Mouse (Mus musculus) MEL (cell line): ENCODE results near the gene Kcnk3. TPM values are rescaled to one million over a fixed set of nuclear protein-coding genes. Genes with fewer than 3 reads are reported as not detected.

Experiments used
- DNase-seq: peaks from one replicate; pipeline ENCODE4 v3.0.0; 2011; ENCODE audit warnings: low read depth, low spot score
- H3K27ac ChIP-seq: 2 replicates; pipeline ENCODE4 v1.5.1; 2012; ENCODE audit warnings: low read depth, mild to moderate bottlenecking, control low read depth, low read length, moderate library complexity; ENCODE audit not compliant: control insufficient read depth
- H3K27me3 ChIP-seq, 2 experiments: fragments of 150-350 bp in 1 of 2; sonication (generic) in 1 of 2; 2 replicates each; pipeline ENCODE4 v1.6.1; 2012; ENCODE audit warnings: low read length in 2 of 2, mild to moderate bottlenecking in 2 of 2, improper control_type of control experiment in 1 of 2, moderate library complexity in 1 of 2; ENCODE audit not compliant: insufficient read depth in 2 of 2, control insufficient read depth in 1 of 2
- H3K36me3 ChIP-seq, 2 experiments: 2 replicates each; pipeline ENCODE4 v1.6.1; 2012 to 2014; ENCODE audit warnings: low read length in 2 of 2, improper control_type of control experiment in 1 of 2, inconsistent platforms in 1 of 2, mild to moderate bottlenecking in 1 of 2; ENCODE audit not compliant: insufficient read depth in 2 of 2, control insufficient read depth in 1 of 2
- H3K4me1 ChIP-seq, 2 experiments: fragments of 150-350 bp in 1 of 2; sonication (generic) in 1 of 2; 2 replicates each; pipeline ENCODE4 v1.6.1; 2012; ENCODE audit warnings: low read length in 2 of 2, improper control_type of control experiment in 1 of 2, mild to moderate bottlenecking in 1 of 2; ENCODE audit not compliant: insufficient read depth in 2 of 2, control insufficient read depth in 1 of 2
- H3K4me3 ChIP-seq, 2 experiments: fragments of 150-350 bp in 1 of 2; sonication (generic) in 1 of 2; 2 replicates each; pipeline ENCODE4 v1.5.1; 2012; ENCODE audit warnings: low read depth in 2 of 2, low read length in 2 of 2, mild to moderate bottlenecking in 2 of 2, moderate library complexity in 2 of 2, control low read depth in 1 of 2, improper control_type of control experiment in 1 of 2; ENCODE audit not compliant: control insufficient read depth in 1 of 2, insufficient read depth in 1 of 2
- H3K79me2 ChIP-seq: 2 replicates; pipeline ENCODE4 v1.6.1; 2012; ENCODE audit warnings: mild to moderate bottlenecking, low read length, moderate library complexity; ENCODE audit not compliant: control insufficient read depth, poor library complexity, insufficient read depth
- H3K9ac ChIP-seq: 2 replicates; pipeline ENCODE4 v1.6.1; 2012; ENCODE audit warnings: low read depth, mild to moderate bottlenecking, control low read depth, low read length, moderate library complexity; ENCODE audit not compliant: control insufficient read depth, poor library complexity, severe bottlenecking
- H3K9me3 ChIP-seq: fragments of 150-350 bp; sonication (generic); replicated peaks from 2 replicates; pipeline ENCODE4 v1.6.1; 2012; ENCODE audit warnings: mild to moderate bottlenecking, low read length, improper control_type of control experiment, moderate library complexity; ENCODE audit not compliant: insufficient read depth
- CHD2 ChIP-seq: IDR thresholded peaks from 2 replicates; pipeline ENCODE4 v1.6.1; 2011; ENCODE audit warnings: low read length, improper control_type of control experiment
- CTCF ChIP-seq, 3 experiments: IDR thresholded peaks in 2 of 3; conservative IDR thresholded peaks in 1 of 3; 2 replicates each; pipeline ENCODE4 v1.5.1; 2011 to 2012; ENCODE audit warnings: low read length in 3 of 3, low read depth in 2 of 3, mild to moderate bottlenecking in 2 of 3, improper control_type of control experiment in 1 of 3, inconsistent platforms in 1 of 3, mixed read lengths in 1 of 3, moderate library complexity in 1 of 3; ENCODE audit not compliant: control insufficient read depth in 1 of 3, insufficient read depth in 1 of 3, poor library complexity in 1 of 3, severe bottlenecking in 1 of 3
- ELF1 ChIP-seq: IDR thresholded peaks from 2 replicates; pipeline ENCODE4 v1.6.1; 2014; ENCODE audit warnings: low read depth, mild to moderate bottlenecking, inconsistent platforms, low read length, improper control_type of control experiment, moderate library complexity
- EP300 ChIP-seq, 2 experiments: IDR thresholded peaks; 2 replicates each; pipeline ENCODE4 v1.6.1; 2011; ENCODE audit warnings: improper control_type of control experiment in 2 of 2, low read length in 2 of 2, low read depth in 1 of 2, mild to moderate bottlenecking in 1 of 2
- ETS1 ChIP-seq: IDR thresholded peaks from 2 replicates; pipeline ENCODE4 v1.6.1; 2012; ENCODE audit warnings: low read depth, mild to moderate bottlenecking, inconsistent platforms, low read length, improper control_type of control experiment, moderate library complexity
- GABPA ChIP-seq: IDR thresholded peaks from 2 replicates; pipeline ENCODE4 v1.6.1; 2012; ENCODE audit warnings: low read depth, mild to moderate bottlenecking, inconsistent platforms, low read length, improper control_type of control experiment, moderate library complexity
- MAFK ChIP-seq: IDR thresholded peaks from 2 replicates; pipeline ENCODE4 v1.6.1; 2011; ENCODE audit warnings: low read depth, mild to moderate bottlenecking, low read length, improper control_type of control experiment, borderline replicate concordance
- MAX ChIP-seq: IDR thresholded peaks from 2 replicates; pipeline ENCODE4 v1.6.1; 2011; ENCODE audit warnings: low read length, improper control_type of control experiment
- MYB ChIP-seq: IDR thresholded peaks from 2 replicates; pipeline ENCODE4 v1.6.1; 2011; ENCODE audit warnings: mild to moderate bottlenecking, low read depth, low read length, improper control_type of control experiment
- MYC ChIP-seq: IDR thresholded peaks from 2 replicates; pipeline ENCODE4 v1.6.1; 2011; ENCODE audit warnings: low read depth, mild to moderate bottlenecking, low read length, improper control_type of control experiment, moderate library complexity
- NELFE ChIP-seq: IDR thresholded peaks from 2 replicates; pipeline ENCODE4 v1.6.1; 2011; ENCODE audit warnings: low read depth, low read length, improper control_type of control experiment
- NRF1 ChIP-seq: IDR thresholded peaks from 2 replicates; pipeline ENCODE4 v1.6.1; 2014; ENCODE audit warnings: low read depth, mild to moderate bottlenecking, inconsistent platforms, low read length, improper control_type of control experiment, moderate library complexity; ENCODE audit not compliant: poor library complexity, insufficient read depth, severe bottlenecking
- POLR2A ChIP-seq, 2 experiments: IDR thresholded peaks; 2 replicates each; pipeline ENCODE4 v1.6.1; 2011 to 2012; ENCODE audit warnings: low read length in 2 of 2, mild to moderate bottlenecking in 2 of 2, control low read depth in 1 of 2, improper control_type of control experiment in 1 of 2, low read depth in 1 of 2, moderate library complexity in 1 of 2; ENCODE audit not compliant: control insufficient read depth in 1 of 2, insufficient read depth in 1 of 2, poor library complexity in 1 of 2
- POLR2AphosphoS5 ChIP-seq: IDR thresholded peaks from 2 replicates; pipeline ENCODE4 v1.6.1; 2012; ENCODE audit warnings: low read depth, borderline replicate concordance, mild to moderate bottlenecking, inconsistent platforms, low read length, moderate library complexity, mixed read lengths
- RCOR1 ChIP-seq: IDR thresholded peaks from 2 replicates; pipeline ENCODE4 v1.6.1; 2012; ENCODE audit warnings: low read depth, mild to moderate bottlenecking, inconsistent platforms, low read length, improper control_type of control experiment
- SIN3A ChIP-seq: IDR thresholded peaks from 2 replicates; pipeline ENCODE4 v1.6.1; 2012; ENCODE audit warnings: low read length, improper control_type of control experiment, inconsistent platforms
- SMC3 ChIP-seq: IDR thresholded peaks from 2 replicates; pipeline ENCODE4 v1.6.1; 2011; ENCODE audit warnings: low read depth, low read length, improper control_type of control experiment
- TAL1 ChIP-seq: IDR thresholded peaks from 2 replicates; pipeline ENCODE4 v1.6.1; 2012; ENCODE audit warnings: mild to moderate bottlenecking, inconsistent platforms, low read length, moderate library complexity, mixed read lengths
- TBP ChIP-seq: IDR thresholded peaks from 2 replicates; pipeline ENCODE4 v1.8.0; 2011; ENCODE audit warnings: low read depth, low read length, improper control_type of control experiment
- UBTF ChIP-seq: IDR thresholded peaks from 2 replicates; pipeline ENCODE4 v1.6.1; 2012; ENCODE audit warnings: low read depth, mild to moderate bottlenecking, inconsistent platforms, low read length, improper control_type of control experiment, moderate library complexity, borderline replicate concordance; ENCODE audit not compliant: insufficient read depth
- USF1 ChIP-seq: IDR thresholded peaks from 2 replicates; pipeline ENCODE4 v1.6.1; 2014; ENCODE audit warnings: low read depth, mild to moderate bottlenecking, inconsistent platforms, low read length, improper control_type of control experiment, moderate library complexity
- ZC3H11A ChIP-seq: IDR thresholded peaks from 2 replicates; pipeline ENCODE4 v1.6.1; 2012; ENCODE audit warnings: low read depth, mild to moderate bottlenecking, inconsistent platforms, low read length, improper control_type of control experiment
- ZMIZ1 ChIP-seq: IDR thresholded peaks from 2 replicates; pipeline ENCODE4 v1.6.1; 2012; ENCODE audit warnings: low read depth, mild to moderate bottlenecking, inconsistent platforms, low read length, improper control_type of control experiment, moderate library complexity
- polyA plus RNA-seq, 2 experiments: library from polyadenylated mRNA; stranded (reverse) in 1 of 2; unstranded in 1 of 2; fragments of >175 nt in 1 of 2; fragments of >200 nt in 1 of 2; gene quantifications; 2 replicates each; pipeline versions ENCODE4 v1.2.1 to v1.2.4; 2012; ENCODE audit warnings: low replicate concordance in 2 of 2, low read depth in 1 of 2; ENCODE audit not compliant: insufficient read length in 2 of 2, insufficient read depth in 1 of 2, missing spikeins in 1 of 2
- total RNA-seq: library from RNA; depleted of rRNA; stranded (reverse); fragments of 300-350 nt; gene quantifications from 2 replicates; pipeline ENCODE4 v1.2.3, GENCODE M21; 2012

Gene Kcnk3
- total and polyA plus RNA-seq, 3 experiments, result not detected

DNA sequence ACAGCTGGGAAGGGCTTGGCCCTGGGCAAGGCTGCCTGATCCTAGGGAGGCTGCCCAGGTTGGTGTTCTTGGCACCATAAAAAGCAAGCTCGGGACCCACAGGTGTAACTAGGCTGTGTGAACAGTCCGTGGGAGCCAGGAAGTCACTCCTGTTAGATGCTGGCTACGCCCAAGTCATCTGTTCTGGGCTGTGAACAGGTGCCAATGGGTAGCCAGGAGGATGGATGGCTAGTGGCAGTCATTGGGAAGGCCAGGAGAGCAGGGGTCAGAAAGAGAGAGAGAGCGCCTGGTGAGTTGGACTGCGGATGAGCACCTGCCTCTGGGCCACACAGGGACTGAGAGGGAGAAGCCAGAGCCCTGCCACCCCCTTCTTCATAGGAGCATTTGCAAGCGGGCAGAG is 17.7 kb downstream of the Kcnk3 start:
- no peak overlapping the region for H3K9ac ChIP-seq
- no peaks in the 10 kb centered on the region for H3K9me3 ChIP-seq
- no peak overlapping the region for H3K27ac ChIP-seq
- no peaks in the 10 kb centered on the region for H3K4me1 ChIP-seq
- no peak for DNase-seq
- H3K27me3 ChIP-seq, result peaks cover 18 to 32% of the 10 kb centered on the region in 2 experiments
- no peaks in the 10 kb centered on the region for H3K79me2 ChIP-seq
- TF ChIP-seq NRF1 (no peak), USF1 (no peak), GABPA (no peak), NELFE (no peak), POLR2A (IDR thresholded peaks at IDR 0.05; ENCODE audit: control insufficient read depth in 1 of 2, insufficient read depth in 1 of 2, low read depth in 1 of 2, low read length in 2 of 2, poor library complexity in 1 of 2) (no peak), MAX (no peak), ZMIZ1 (no peak), MYB (no peak), EP300 (IDR thresholded peaks at IDR 0.05; ENCODE audit: low read depth in 1 of 2, low read length in 2 of 2) (no peak), RCOR1 (no peak), CHD2 (no peak), TBP (no peak), ELF1 (no peak), CTCF (IDR thresholded peaks at IDR 0.05 in 2 of 3, conservative IDR thresholded peaks at IDR 0.05 in 1 of 3; ENCODE audit: control insufficient read depth in 1 of 3, insufficient read depth in 1 of 3, low read depth in 2 of 3, low read length in 3 of 3, poor library complexity in 1 of 3, severe bottlenecking in 1 of 3) (no peak), ZC3H11A (no peak), POLR2AphosphoS5 (no peak), MAFK (no peak), SIN3A (no peak), UBTF (no peak)
- TF ChIP-seq, all 39 proteins: peak for 0
- Histone ChIP-seq H3K4me3 (no peak overlapping the region), H3K36me3 (no peaks in the 10 kb centered on the region)

DNA sequence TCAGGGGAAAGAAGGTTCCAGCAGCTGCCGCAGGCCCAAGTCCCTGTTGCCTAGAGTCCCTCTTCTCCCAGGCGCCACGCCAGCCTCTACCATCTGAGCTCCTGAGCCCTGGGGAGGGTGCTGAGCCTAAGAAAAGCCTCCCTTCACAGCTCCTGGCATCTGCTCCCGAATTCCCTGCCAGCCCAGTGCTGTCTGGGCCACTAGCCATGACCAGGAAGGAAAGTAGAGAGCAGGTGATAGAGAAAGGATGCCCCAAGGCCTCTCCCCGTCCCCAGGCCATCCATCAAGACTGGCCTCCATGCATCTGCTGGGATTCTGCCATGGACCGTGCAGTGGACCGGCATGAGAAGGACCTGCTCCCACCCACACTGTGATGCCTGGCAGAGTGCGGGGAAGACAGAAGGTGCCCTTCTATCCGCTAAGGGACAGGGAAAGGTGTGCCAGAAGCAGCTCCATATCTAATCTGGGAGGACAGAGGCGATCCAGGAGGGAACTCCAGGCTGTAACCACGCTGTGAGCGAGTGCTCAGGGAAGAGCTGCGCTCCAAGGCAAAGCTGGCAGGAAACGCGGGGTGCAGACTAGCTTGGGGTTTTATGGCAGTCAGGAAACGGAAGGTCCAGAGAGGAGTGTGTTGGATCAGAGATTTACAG is 18.6 kb downstream of the Kcnk3 start:
- DNase-seq, result no peak
- TF ChIP-seq ZC3H11A, result no peak
- no peak for TF ChIP-seq TBP
- TF ChIP-seq ETS1, result no peak
- no peak for TF ChIP-seq MAFK
- no peak for TF ChIP-seq SIN3A
- TF ChIP-seq EP300 (IDR thresholded peaks at IDR 0.05; ENCODE audit: low read depth in 1 of 2, low read length in 2 of 2), result no peak
- TF ChIP-seq NRF1, result no peak
- TF ChIP-seq MYC, result no peak
- no peak for TF ChIP-seq SMC3
- no peak for TF ChIP-seq CTCF (IDR thresholded peaks at IDR 0.05 in 2 of 3, conservative IDR thresholded peaks at IDR 0.05 in 1 of 3; ENCODE audit: control insufficient read depth in 1 of 3, insufficient read depth in 1 of 3, low read depth in 2 of 3, low read length in 3 of 3, poor library complexity in 1 of 3, severe bottlenecking in 1 of 3)
- TF ChIP-seq POLR2AphosphoS5, result no peak
- TF ChIP-seq TAL1, result no peak
- no peak for TF ChIP-seq RCOR1
- TF ChIP-seq CHD2, result no peak
- TF ChIP-seq, all 39 proteins: peak for 0
- Histone ChIP-seq H3K4me1 (no peaks in the 10 kb centered on the region), H3K9ac (no peak overlapping the region), H3K27me3 (peaks cover 18 to 33% of the 10 kb centered on the region in 2 experiments), H3K36me3 (no peaks in the 10 kb centered on the region), H3K27ac (no peak overlapping the region), H3K9me3 (no peaks in the 10 kb centered on the region), H3K4me3 (no peak overlapping the region), H3K79me2 (no peaks in the 10 kb centered on the region)
